Mouse (Mus musculus) MEL (cell line): ENCODE measurements around the gene 1700024G13Rik. TPM values are rescaled to one million over a fixed set of nuclear protein-coding genes. Genes with fewer than 3 reads are reported as not detected.

ENCODE experiments used
- DNase-seq: peaks from one replicate; pipeline ENCODE4 v3.0.0; 2011; ENCODE audit warnings: low read depth, low spot score
- H3K27ac ChIP-seq: 2 replicates; pipeline ENCODE4 v1.5.1; 2012; ENCODE audit warnings: low read depth, mild to moderate bottlenecking, control low read depth, low read length, moderate library complexity; ENCODE audit not compliant: control insufficient read depth
- H3K27me3 ChIP-seq, 2 experiments: fragments of 150-350 bp in 1 of 2; sonication (generic) in 1 of 2; 2 replicates each; pipeline ENCODE4 v1.6.1; 2012; ENCODE audit warnings: low read length in 2 of 2, mild to moderate bottlenecking in 2 of 2, improper control_type of control experiment in 1 of 2, moderate library complexity in 1 of 2; ENCODE audit not compliant: insufficient read depth in 2 of 2, control insufficient read depth in 1 of 2
- H3K36me3 ChIP-seq, 2 experiments: 2 replicates each; pipeline ENCODE4 v1.6.1; 2012 to 2014; ENCODE audit warnings: low read length in 2 of 2, improper control_type of control experiment in 1 of 2, inconsistent platforms in 1 of 2, mild to moderate bottlenecking in 1 of 2; ENCODE audit not compliant: insufficient read depth in 2 of 2, control insufficient read depth in 1 of 2
- H3K4me1 ChIP-seq, 2 experiments: fragments of 150-350 bp in 1 of 2; sonication (generic) in 1 of 2; 2 replicates each; pipeline ENCODE4 v1.6.1; 2012; ENCODE audit warnings: low read length in 2 of 2, improper control_type of control experiment in 1 of 2, mild to moderate bottlenecking in 1 of 2; ENCODE audit not compliant: insufficient read depth in 2 of 2, control insufficient read depth in 1 of 2
- H3K4me3 ChIP-seq, 2 experiments: fragments of 150-350 bp in 1 of 2; sonication (generic) in 1 of 2; 2 replicates each; pipeline ENCODE4 v1.5.1; 2012; ENCODE audit warnings: low read depth in 2 of 2, low read length in 2 of 2, mild to moderate bottlenecking in 2 of 2, moderate library complexity in 2 of 2, control low read depth in 1 of 2, improper control_type of control experiment in 1 of 2; ENCODE audit not compliant: control insufficient read depth in 1 of 2, insufficient read depth in 1 of 2
- H3K79me2 ChIP-seq: 2 replicates; pipeline ENCODE4 v1.6.1; 2012; ENCODE audit warnings: mild to moderate bottlenecking, low read length, moderate library complexity; ENCODE audit not compliant: control insufficient read depth, poor library complexity, insufficient read depth
- H3K9ac ChIP-seq: 2 replicates; pipeline ENCODE4 v1.6.1; 2012; ENCODE audit warnings: low read depth, mild to moderate bottlenecking, control low read depth, low read length, moderate library complexity; ENCODE audit not compliant: control insufficient read depth, poor library complexity, severe bottlenecking
- H3K9me3 ChIP-seq: fragments of 150-350 bp; sonication (generic); replicated peaks from 2 replicates; pipeline ENCODE4 v1.6.1; 2012; ENCODE audit warnings: mild to moderate bottlenecking, low read length, improper control_type of control experiment, moderate library complexity; ENCODE audit not compliant: insufficient read depth
- BHLHE40 ChIP-seq: IDR thresholded peaks from 2 replicates; pipeline ENCODE4 v1.6.1; 2012; ENCODE audit warnings: low read depth, mild to moderate bottlenecking, inconsistent platforms, low read length, improper control_type of control experiment, borderline replicate concordance
- CTCF ChIP-seq, 3 experiments: IDR thresholded peaks in 2 of 3; conservative IDR thresholded peaks in 1 of 3; 2 replicates each; pipeline ENCODE4 v1.5.1; 2011 to 2012; ENCODE audit warnings: low read length in 3 of 3, low read depth in 2 of 3, mild to moderate bottlenecking in 2 of 3, improper control_type of control experiment in 1 of 3, inconsistent platforms in 1 of 3, mixed read lengths in 1 of 3, moderate library complexity in 1 of 3; ENCODE audit not compliant: control insufficient read depth in 1 of 3, insufficient read depth in 1 of 3, poor library complexity in 1 of 3, severe bottlenecking in 1 of 3
- EP300 ChIP-seq, 2 experiments: IDR thresholded peaks; 2 replicates each; pipeline ENCODE4 v1.6.1; 2011; ENCODE audit warnings: improper control_type of control experiment in 2 of 2, low read length in 2 of 2, low read depth in 1 of 2, mild to moderate bottlenecking in 1 of 2
- HCFC1 ChIP-seq: IDR thresholded peaks from 2 replicates; pipeline ENCODE4 v1.6.1; 2012; ENCODE audit warnings: low read depth, mild to moderate bottlenecking, inconsistent platforms, low read length, improper control_type of control experiment, moderate library complexity
- MAX ChIP-seq: IDR thresholded peaks from 2 replicates; pipeline ENCODE4 v1.6.1; 2011; ENCODE audit warnings: low read length, improper control_type of control experiment
- MAZ ChIP-seq: IDR thresholded peaks from 2 replicates; pipeline ENCODE4 v1.6.1; 2012; ENCODE audit warnings: low read depth, mild to moderate bottlenecking, inconsistent platforms, low read length, improper control_type of control experiment
- MYB ChIP-seq: IDR thresholded peaks from 2 replicates; pipeline ENCODE4 v1.6.1; 2011; ENCODE audit warnings: mild to moderate bottlenecking, low read depth, low read length, improper control_type of control experiment
- MYC ChIP-seq: IDR thresholded peaks from 2 replicates; pipeline ENCODE4 v1.6.1; 2011; ENCODE audit warnings: low read depth, mild to moderate bottlenecking, low read length, improper control_type of control experiment, moderate library complexity
- RAD21 ChIP-seq: IDR thresholded peaks from 2 replicates; pipeline ENCODE4 v1.6.1; 2011; ENCODE audit warnings: mild to moderate bottlenecking, low read depth, low read length, improper control_type of control experiment
- RCOR1 ChIP-seq: IDR thresholded peaks from 2 replicates; pipeline ENCODE4 v1.6.1; 2012; ENCODE audit warnings: low read depth, mild to moderate bottlenecking, inconsistent platforms, low read length, improper control_type of control experiment
- SMC3 ChIP-seq: IDR thresholded peaks from 2 replicates; pipeline ENCODE4 v1.6.1; 2011; ENCODE audit warnings: low read depth, low read length, improper control_type of control experiment
- TBP ChIP-seq: IDR thresholded peaks from 2 replicates; pipeline ENCODE4 v1.8.0; 2011; ENCODE audit warnings: low read depth, low read length, improper control_type of control experiment
- UBTF ChIP-seq: IDR thresholded peaks from 2 replicates; pipeline ENCODE4 v1.6.1; 2012; ENCODE audit warnings: low read depth, mild to moderate bottlenecking, inconsistent platforms, low read length, improper control_type of control experiment, moderate library complexity, borderline replicate concordance; ENCODE audit not compliant: insufficient read depth
- USF1 ChIP-seq: IDR thresholded peaks from 2 replicates; pipeline ENCODE4 v1.6.1; 2014; ENCODE audit warnings: low read depth, mild to moderate bottlenecking, inconsistent platforms, low read length, improper control_type of control experiment, moderate library complexity
- USF2 ChIP-seq, 2 experiments: IDR thresholded peaks; 2 replicates each; pipeline ENCODE4 v1.6.1; 2011 to 2012; ENCODE audit warnings: improper control_type of control experiment in 2 of 2, low read length in 2 of 2, borderline replicate concordance in 1 of 2, inconsistent platforms in 1 of 2, low read depth in 1 of 2, mild to moderate bottlenecking in 1 of 2; ENCODE audit not compliant: insufficient read depth in 1 of 2
- ZC3H11A ChIP-seq: IDR thresholded peaks from 2 replicates; pipeline ENCODE4 v1.6.1; 2012; ENCODE audit warnings: low read depth, mild to moderate bottlenecking, inconsistent platforms, low read length, improper control_type of control experiment
- ZKSCAN1 ChIP-seq: IDR thresholded peaks from 2 replicates; pipeline ENCODE4 v1.6.1; 2012; ENCODE audit warnings: low read depth, mild to moderate bottlenecking, inconsistent platforms, low read length, improper control_type of control experiment, moderate library complexity
- ZNF384 ChIP-seq: IDR thresholded peaks from 2 replicates; pipeline ENCODE4 v1.6.1; 2012; ENCODE audit warnings: low read depth, mild to moderate bottlenecking, inconsistent platforms, low read length, improper control_type of control experiment
- polyA plus RNA-seq, 2 experiments: library from polyadenylated mRNA; stranded (reverse) in 1 of 2; unstranded in 1 of 2; fragments of >175 nt in 1 of 2; fragments of >200 nt in 1 of 2; gene quantifications; 2 replicates each; pipeline versions ENCODE4 v1.2.1 to v1.2.4; 2012; ENCODE audit warnings: low replicate concordance in 2 of 2, low read depth in 1 of 2; ENCODE audit not compliant: insufficient read length in 2 of 2, insufficient read depth in 1 of 2, missing spikeins in 1 of 2
- total RNA-seq: library from RNA; depleted of rRNA; stranded (reverse); fragments of 300-350 nt; gene quantifications from 2 replicates; pipeline ENCODE4 v1.2.3, GENCODE M21; 2012; rRNA removed

The 1700024G13Rik gene
- total and polyA plus RNA-seq, 3 experiments, result not detected

- peaks cover 0 to 4% of the 10 kb centered on the region in 2 experiments; a peak in 1 of 4 replicates for H3K4me1 ChIP-seq
- no peaks in the 10 kb centered on the region for H3K79me2 ChIP-seq
- no peak overlapping the region for H3K27ac ChIP-seq
- no peaks in the 10 kb centered on the region for H3K27me3 ChIP-seq
- no peaks in the 10 kb centered on the region for H3K9me3 ChIP-seq
- H3K4me3 ChIP-seq, result no peak overlapping the region
- H3K36me3 ChIP-seq, result no peaks in the 10 kb centered on the region; a peak in 1 of 4 replicates
- TF ChIP-seq MYB (no peak), MAZ (no peak), UBTF (no peak), EP300 (IDR thresholded peaks at IDR 0.05; ENCODE audit: low read depth in 1 of 2, low read length in 2 of 2) (no peak), ZC3H11A (no peak), SMC3 (no peak), USF1 (no peak), RAD21 (no peak), ZKSCAN1 (no peak), HCFC1 (no peak), TBP (no peak), CTCF (IDR thresholded peaks at IDR 0.05 in 2 of 3, conservative IDR thresholded peaks at IDR 0.05 in 1 of 3; ENCODE audit: control insufficient read depth in 1 of 3, insufficient read depth in 1 of 3, low read depth in 2 of 3, low read length in 3 of 3, poor library complexity in 1 of 3, severe bottlenecking in 1 of 3) (no peak), MAX (no peak), RCOR1 (no peak), ZNF384 (no peak), BHLHE40 (no peak), USF2 (IDR thresholded peaks at IDR 0.05; ENCODE audit: borderline replicate concordance in 1 of 2, insufficient read depth in 1 of 2, low read depth in 1 of 2, low read length in 2 of 2) (no peak), MYC (no peak)
- TF ChIP-seq, all 39 proteins: peak for 0
- DNase-seq, result no peak
- H3K9ac ChIP-seq, result no peak overlapping the region
These were observed 60.8 kb downstream of the 1700024G13Rik start for GRCm38 (mm10) chr14:32327366-32327765.

Other genes with a start within 250 kb of the 1700024G13Rik start
- gene Msmb, start 246.4 kb downstream of the 1700024G13Rik start, total RNA-seq, result not detected in 2 replicates
- not detected for gene Msmb, start 246.4 kb downstream of the 1700024G13Rik start, polyA plus RNA-seq
- 64.6 and 67.3 TPM in 2 replicates for gene Ncoa4, start 228.5 kb downstream of the 1700024G13Rik start, total RNA-seq
- 10 to 100 TPM; 54.5 to 57.9 TPM for gene Ncoa4, start 228.5 kb downstream of the 1700024G13Rik start, polyA plus RNA-seq
- gene Timm23, start 186.5 kb downstream of the 1700024G13Rik start, total RNA-seq, result 417 and 425 TPM in 2 replicates
- gene Timm23, start 186.5 kb downstream of the 1700024G13Rik start, polyA plus RNA-seq, result 100 to 1,000 TPM in 1 of 2 experiments, not detected in 1; 431 TPM
- gene Parg, start 186.4 kb downstream of the 1700024G13Rik start, total RNA-seq, result 43.0 and 43.8 TPM in 2 replicates
- 10 to 100 TPM in 1 of 2 experiments, not detected in 1; 32.6 TPM for gene Parg, start 186.4 kb downstream of the 1700024G13Rik start, polyA plus RNA-seq
- gene Ogdhl, start 66.4 kb downstream of the 1700024G13Rik start, total RNA-seq, result 7.3 and 9.4 TPM in 2 replicates
- gene Ogdhl, start 66.4 kb downstream of the 1700024G13Rik start, polyA plus RNA-seq, result 10 to 100 TPM in 1 of 2 experiments, not detected in 1; 12.6 TPM
- gene Slc18a3, start 76.5 kb upstream of the 1700024G13Rik start, total RNA-seq, result not detected in 2 replicates
- not detected for gene Slc18a3, start 76.5 kb upstream of the 1700024G13Rik start, polyA plus RNA-seq
- gene Chat, start 77.6 kb upstream of the 1700024G13Rik start, total RNA-seq, result not detected in 2 replicates
- not detected for gene Chat, start 77.6 kb upstream of the 1700024G13Rik start, polyA plus RNA-seq
- 12.5 and 15.1 TPM in 2 replicates for gene Ercc6, start 125.1 kb upstream of the 1700024G13Rik start, total RNA-seq
- gene Ercc6, start 125.1 kb upstream of the 1700024G13Rik start, polyA plus RNA-seq, result 100 to 1,000 TPM in 1 of 2 experiments, 10 to 100 TPM in 1; 15.4 to 186 TPM
- not detected in 2 replicates for gene Prrxl1, start 211.0 kb upstream of the 1700024G13Rik start, total RNA-seq
- not detected for gene Prrxl1, start 211.0 kb upstream of the 1700024G13Rik start, polyA plus RNA-seq